Mouse (Mus musculus): Measurements from ENCODE around the gene Nkx1-2. TPM values are rescaled to one million over a fixed set of nuclear protein-coding genes. Genes with fewer than 3 reads are reported as not detected.

The Nkx1-2 gene
- polyA plus RNA-seq, 1 experiment from 2014 or later = not detected

DNA sequence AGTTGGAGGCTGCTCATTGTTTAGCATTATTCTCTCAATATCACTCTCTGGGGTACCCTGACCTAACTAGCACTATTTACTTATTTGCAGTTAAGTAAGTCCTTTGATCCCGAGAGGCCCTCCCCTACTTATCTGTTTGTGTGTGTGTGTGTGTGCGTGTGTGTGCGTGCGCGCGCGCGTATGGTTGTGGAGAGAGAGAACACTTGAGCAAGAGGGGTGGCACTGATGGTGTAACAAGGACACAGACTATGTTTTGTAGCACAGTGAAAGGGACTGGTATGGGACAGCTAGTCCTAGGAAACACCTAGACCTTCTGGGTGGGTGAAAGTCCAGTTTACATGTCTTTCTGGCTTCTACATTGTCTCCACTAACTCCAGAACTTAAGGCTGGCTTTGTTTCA is 12.1 kb upstream of the Nkx1-2 start:
- DNase-seq (ENCODE audit: low spot score) = no peak
- H3K9ac ChIP-seq (ENCODE audit: low read depth, low read length) = no peak overlapping the region
- no peak for ATAC-seq (replicated peaks; ENCODE audit: low FRiP score)
- no peak overlapping the region for H3K27ac ChIP-seq (ENCODE audit: low read depth, low read length)
- 92% methylated on average over 8 of the region's 8 CpGs for WGBS
- peaks cover under 1% of the 10 kb centered on the region; the same call in 1 of the 2 replicates for H3K27me3 ChIP-seq (replicated peaks; ENCODE audit: control insufficient read depth, insufficient read depth, low read length)
- no peak overlapping the region for H3K4me3 ChIP-seq (ENCODE audit: low read depth, low read length)
- peaks cover 9% of the 10 kb centered on the region for H3K4me1 ChIP-seq (replicated peaks; ENCODE audit: control insufficient read depth, insufficient read depth, low read length)
- H3K4me2 ChIP-seq = peak overlapping the region; percentile 73
- no peaks in the 10 kb centered on the region; the same call in 1 of the 2 replicates for H3K36me3 ChIP-seq (ENCODE audit: control insufficient read depth, insufficient read depth, low read length)
- H3K9me3 ChIP-seq (ENCODE audit: control insufficient read depth, low read length) = no peaks in the 10 kb centered on the region

DNA sequence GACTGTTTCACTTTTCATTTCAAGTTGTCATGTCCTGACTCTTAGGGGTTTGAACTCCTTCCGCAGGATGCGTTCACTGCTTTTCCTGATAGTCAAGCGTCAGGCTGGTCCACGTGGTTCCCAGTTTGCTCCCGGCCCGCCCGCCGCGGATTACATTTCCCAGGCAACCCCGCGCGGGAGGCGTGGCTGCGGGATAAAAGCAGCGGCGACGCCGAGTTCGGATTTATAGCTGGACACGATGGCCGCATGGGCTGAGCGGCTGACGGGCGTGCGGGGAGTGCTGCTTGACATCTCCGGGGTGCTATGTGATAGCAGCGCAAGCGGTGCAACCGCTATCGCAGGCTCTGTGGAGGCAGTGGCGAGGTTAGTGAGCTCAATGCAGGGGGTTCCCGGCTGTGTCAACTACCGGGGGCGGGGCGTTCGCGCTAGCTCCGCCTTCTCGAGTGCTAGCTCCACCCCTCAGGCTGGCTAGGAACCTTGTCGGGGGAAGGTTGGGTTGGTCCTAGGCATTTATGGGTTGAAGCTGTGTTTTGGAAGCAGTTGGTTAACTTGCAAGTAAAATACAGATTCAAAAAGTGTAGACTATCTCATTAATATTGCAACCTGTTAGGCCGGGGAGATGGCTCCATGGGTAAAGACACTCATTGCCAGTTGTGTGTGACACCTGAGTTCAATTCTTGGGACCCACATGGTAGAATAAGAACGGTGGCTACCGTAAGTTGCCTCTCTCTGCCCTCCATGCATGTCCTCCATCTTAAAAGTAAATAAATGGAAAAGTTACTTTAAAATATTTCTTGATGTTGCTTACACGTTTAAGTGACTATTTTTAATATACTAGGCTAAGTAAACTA is 11.3 kb upstream of the Nkx1-2 start, which contains the start of gene Lhpp:
TSS of gene Lhpp (plus strand) at position 171 of the 851 bp plus-strand sequence.
- Histone ChIP-seq H3K9ac (ENCODE audit: low read depth, low read length) (peak within 1 kb of the TSS; percentile 65), H3K27me3 (replicated peaks; ENCODE audit: control insufficient read depth, insufficient read depth, low read length) (peaks cover 7% of the 10 kb centered on the region; the same call in 1 of the 2 replicates), H3K9me3 (ENCODE audit: control insufficient read depth, low read length) (no peaks in the 10 kb centered on the region), H3K4me3 (ENCODE audit: low read depth, low read length) (peak within 1 kb of the TSS; percentile 66), H3K36me3 (ENCODE audit: control insufficient read depth, insufficient read depth, low read length) (no peaks in the 10 kb centered on the region; the same call in 1 of the 2 replicates), H3K27ac (ENCODE audit: low read depth, low read length) (no peak within 1 kb of the TSS), H3K4me1 (replicated peaks; ENCODE audit: control insufficient read depth, insufficient read depth, low read length) (peaks cover 9% of the 10 kb centered on the region), H3K4me2 (peak within 1 kb of the TSS; percentile 73)
- peak; percentile 87 for DNase-seq (ENCODE audit: low spot score)
- peak; percentile 92 for ATAC-seq (replicated peaks; ENCODE audit: low FRiP score)
- WGBS = 6% methylated on average over 44 of the region's 44 CpGs

DNA sequence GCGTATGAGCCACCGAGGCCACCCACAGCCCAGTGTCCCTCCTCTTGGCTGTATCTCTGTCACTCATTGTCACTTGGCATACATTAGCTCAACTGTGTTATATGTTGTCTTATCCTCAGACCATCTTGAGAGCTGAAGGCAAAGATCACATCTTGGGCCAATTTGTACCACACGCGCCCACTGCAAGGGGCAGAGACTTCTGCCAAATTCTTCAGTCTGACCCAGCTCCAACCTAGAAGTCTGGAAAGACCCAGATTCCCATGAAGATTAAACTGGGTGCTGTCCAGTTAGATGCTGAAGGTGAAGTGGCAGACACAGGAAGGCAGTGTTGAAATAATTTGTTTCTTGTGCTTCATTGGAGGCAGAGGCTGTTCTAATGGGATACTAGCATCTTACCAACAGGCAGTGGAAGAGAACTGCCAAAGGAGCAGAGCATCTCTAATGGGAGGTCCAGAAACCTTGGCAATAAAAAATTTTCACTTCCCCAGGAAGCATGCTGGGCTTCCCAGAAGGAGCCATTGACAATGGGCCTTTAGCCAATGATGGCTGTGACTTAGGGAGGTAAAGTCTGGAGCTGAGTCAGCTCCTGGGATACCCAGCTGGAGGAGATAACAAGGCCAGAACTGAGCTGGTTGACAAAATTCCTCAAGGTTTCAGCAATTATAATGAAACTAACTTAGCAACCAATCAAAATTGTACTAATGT is 9.0 kb upstream of the Nkx1-2 start:
- no peak overlapping the region for H3K27ac ChIP-seq (ENCODE audit: low read depth, low read length)
- peaks cover 4% of the 10 kb centered on the region for H3K4me1 ChIP-seq (replicated peaks; ENCODE audit: control insufficient read depth, insufficient read depth, low read length)
- no peak overlapping the region for H3K4me2 ChIP-seq
- H3K9me3 ChIP-seq (ENCODE audit: control insufficient read depth, low read length) = no peaks in the 10 kb centered on the region
- 90% methylated on average over 4 of the region's 4 CpGs for WGBS
- H3K4me3 ChIP-seq (ENCODE audit: low read depth, low read length) = no peak overlapping the region
- no peak overlapping the region for H3K9ac ChIP-seq (ENCODE audit: low read depth, low read length)
- H3K36me3 ChIP-seq (ENCODE audit: control insufficient read depth, insufficient read depth, low read length) = no peaks in the 10 kb centered on the region
- peaks cover 20% of the 10 kb centered on the region for H3K27me3 ChIP-seq (replicated peaks; ENCODE audit: control insufficient read depth, insufficient read depth, low read length)
- DNase-seq (ENCODE audit: low spot score) (no peak), ATAC-seq (replicated peaks; ENCODE audit: low FRiP score) (no peak)

DNA sequence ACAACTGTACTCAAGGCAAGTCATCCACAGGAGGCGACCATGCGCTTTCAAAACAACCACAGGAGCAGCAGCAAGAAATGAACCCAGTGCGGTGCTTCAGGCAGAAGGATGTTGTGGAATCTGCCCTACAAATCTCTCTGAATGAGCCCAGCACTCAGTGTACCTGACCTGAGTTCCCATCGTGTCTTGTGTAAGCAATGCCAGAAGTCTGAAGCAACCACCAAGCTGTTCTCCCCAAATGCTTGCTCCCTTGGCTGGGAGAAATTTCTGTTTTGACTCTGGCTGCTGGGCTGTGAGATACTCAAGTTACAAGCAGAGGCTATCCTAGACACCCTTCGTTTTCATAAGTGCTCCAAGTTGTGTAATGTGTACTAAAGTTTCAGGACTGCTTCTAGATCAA is 6.3 kb upstream of the Nkx1-2 start:
- Histone ChIP-seq H3K4me2 (no peak overlapping the region), H3K27me3 (replicated peaks; ENCODE audit: control insufficient read depth, insufficient read depth, low read length) (peaks cover 47% of the 10 kb centered on the region), H3K4me1 (replicated peaks; ENCODE audit: control insufficient read depth, insufficient read depth, low read length) (peaks cover under 1% of the 10 kb centered on the region; the same call in 1 of the 2 replicates), H3K9me3 (ENCODE audit: control insufficient read depth, low read length) (no peaks in the 10 kb centered on the region), H3K36me3 (ENCODE audit: control insufficient read depth, insufficient read depth, low read length) (no peaks in the 10 kb centered on the region), H3K27ac (ENCODE audit: low read depth, low read length) (no peak overlapping the region), H3K9ac (ENCODE audit: low read depth, low read length) (no peak overlapping the region), H3K4me3 (ENCODE audit: low read depth, low read length) (no peak overlapping the region)
- 55% methylated on average over 5 of the region's 5 CpGs for WGBS
- ATAC-seq (replicated peaks; ENCODE audit: low FRiP score) = no peak
- DNase-seq (ENCODE audit: low spot score) = no peak

DNA sequence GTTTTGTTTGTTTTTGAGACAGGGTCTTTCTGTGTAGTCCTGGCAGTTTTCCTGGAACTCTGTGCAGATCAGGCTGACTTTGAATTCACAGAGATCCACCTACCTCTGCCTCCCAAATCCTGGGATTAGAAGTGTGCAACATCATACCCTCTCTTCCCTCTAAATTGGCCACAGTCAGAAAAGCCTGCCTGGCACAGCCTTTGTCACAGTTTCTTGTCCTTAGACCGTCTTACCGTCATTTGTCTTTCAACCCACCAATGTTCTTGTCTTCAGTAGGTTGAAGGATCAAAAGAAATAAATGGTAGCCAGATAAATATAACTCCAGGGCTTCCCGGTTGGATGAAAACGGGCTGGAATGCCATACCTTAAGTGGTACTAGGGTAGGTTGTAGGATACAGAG is 5.3 kb upstream of the Nkx1-2 start:
- no peak for DNase-seq (ENCODE audit: low spot score)
- no peaks in the 10 kb centered on the region for H3K9me3 ChIP-seq (ENCODE audit: control insufficient read depth, low read length)

DNA sequence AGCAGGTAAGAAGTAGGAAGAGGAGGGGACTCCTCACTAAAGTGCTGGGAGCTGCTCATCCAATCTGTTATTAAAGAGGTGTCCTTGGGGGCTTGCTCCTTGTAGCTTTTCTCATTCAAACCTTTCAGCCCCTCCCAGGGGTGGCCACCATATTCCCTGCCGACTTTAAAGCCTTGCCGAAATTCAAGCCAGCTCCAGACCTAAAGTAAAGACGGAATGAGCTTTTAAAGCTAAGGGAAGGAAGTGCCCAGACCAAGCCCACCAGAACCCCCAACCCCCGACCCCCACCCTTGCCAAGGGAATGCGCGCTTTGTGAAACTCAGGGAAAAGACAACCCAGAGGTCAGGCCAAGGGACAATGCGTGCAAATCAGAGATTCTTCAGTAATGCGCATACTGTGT is 1.5 kb upstream of the Nkx1-2 start:
- ATAC-seq (replicated peaks; ENCODE audit: low FRiP score) = no peak
- no peak overlapping the region for H3K9ac ChIP-seq (ENCODE audit: low read depth, low read length)
- H3K36me3 ChIP-seq (ENCODE audit: control insufficient read depth, insufficient read depth, low read length) = no peaks in the 10 kb centered on the region
- H3K4me2 ChIP-seq = no peak overlapping the region
- H3K27me3 ChIP-seq (replicated peaks; ENCODE audit: control insufficient read depth, insufficient read depth, low read length) = peaks cover 89% of the 10 kb centered on the region
- no peak overlapping the region for H3K4me3 ChIP-seq (ENCODE audit: low read depth, low read length)
- H3K4me1 ChIP-seq (replicated peaks; ENCODE audit: control insufficient read depth, insufficient read depth, low read length) = peaks cover 24% of the 10 kb centered on the region
- DNase-seq (ENCODE audit: low spot score) = no peak
- no peak overlapping the region for H3K27ac ChIP-seq (ENCODE audit: low read depth, low read length)
- 12% methylated on average over 8 of the region's 8 CpGs for WGBS
- H3K9me3 ChIP-seq (ENCODE audit: control insufficient read depth, low read length) = no peaks in the 10 kb centered on the region

More for the DNA sequence above, 5.3 kb upstream of the Nkx1-2 start:
- H3K36me3 ChIP-seq (ENCODE audit: control insufficient read depth, insufficient read depth, low read length) = no peaks in the 10 kb centered on the region
- H3K4me2 ChIP-seq = no peak overlapping the region
- no peak for ATAC-seq (replicated peaks; ENCODE audit: low FRiP score)
- peaks cover 1% of the 10 kb centered on the region; the same call in 1 of the 2 replicates for H3K4me1 ChIP-seq (replicated peaks; ENCODE audit: control insufficient read depth, insufficient read depth, low read length)
- no peak overlapping the region for H3K9ac ChIP-seq (ENCODE audit: low read depth, low read length)
- peaks cover 57% of the 10 kb centered on the region for H3K27me3 ChIP-seq (replicated peaks; ENCODE audit: control insufficient read depth, insufficient read depth, low read length)
- no peak overlapping the region for H3K4me3 ChIP-seq (ENCODE audit: low read depth, low read length)
- no peak overlapping the region for H3K27ac ChIP-seq (ENCODE audit: low read depth, low read length)
- WGBS = 90% methylated on average over 4 of the region's 4 CpGs

DNA sequence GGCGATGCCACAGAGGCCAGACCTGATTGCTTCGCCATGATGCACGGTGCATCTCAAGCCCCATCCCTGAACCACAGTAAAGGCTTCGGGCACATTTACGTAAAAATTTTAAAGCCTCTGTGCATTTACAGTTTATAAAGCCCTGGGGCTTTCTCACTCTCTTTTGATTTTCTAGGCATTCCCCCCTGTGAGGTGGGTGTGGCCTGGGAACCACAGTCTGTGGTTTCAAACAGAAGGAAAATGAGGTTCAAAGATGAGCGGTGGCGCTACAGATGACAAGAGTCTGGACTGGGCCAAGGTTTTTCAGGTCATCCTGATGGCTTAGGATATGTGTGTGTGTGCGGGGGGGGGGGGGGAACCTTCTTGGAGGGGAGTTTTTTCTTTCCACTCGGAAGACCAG is 589 bp upstream of the Nkx1-2 start:
- no peak for DNase-seq (ENCODE audit: low spot score)
- ATAC-seq (replicated peaks; ENCODE audit: low FRiP score) = no peak
- Histone ChIP-seq H3K9me3 (ENCODE audit: control insufficient read depth, low read length) (no peaks in the 10 kb centered on the region), H3K4me2 (peak overlapping the region; percentile 52), H3K4me1 (replicated peaks; ENCODE audit: control insufficient read depth, insufficient read depth, low read length) (peaks cover 24% of the 10 kb centered on the region), H3K36me3 (ENCODE audit: control insufficient read depth, insufficient read depth, low read length) (no peaks in the 10 kb centered on the region), H3K27ac (ENCODE audit: low read depth, low read length) (no peak overlapping the region), H3K4me3 (ENCODE audit: low read depth, low read length) (peak overlapping the region; percentile 30), H3K27me3 (replicated peaks; ENCODE audit: control insufficient read depth, insufficient read depth, low read length) (peaks cover 84% of the 10 kb centered on the region), H3K9ac (ENCODE audit: low read depth, low read length) (no peak overlapping the region)
- WGBS = 2% methylated on average over 9 of the region's 9 CpGs

DNA sequence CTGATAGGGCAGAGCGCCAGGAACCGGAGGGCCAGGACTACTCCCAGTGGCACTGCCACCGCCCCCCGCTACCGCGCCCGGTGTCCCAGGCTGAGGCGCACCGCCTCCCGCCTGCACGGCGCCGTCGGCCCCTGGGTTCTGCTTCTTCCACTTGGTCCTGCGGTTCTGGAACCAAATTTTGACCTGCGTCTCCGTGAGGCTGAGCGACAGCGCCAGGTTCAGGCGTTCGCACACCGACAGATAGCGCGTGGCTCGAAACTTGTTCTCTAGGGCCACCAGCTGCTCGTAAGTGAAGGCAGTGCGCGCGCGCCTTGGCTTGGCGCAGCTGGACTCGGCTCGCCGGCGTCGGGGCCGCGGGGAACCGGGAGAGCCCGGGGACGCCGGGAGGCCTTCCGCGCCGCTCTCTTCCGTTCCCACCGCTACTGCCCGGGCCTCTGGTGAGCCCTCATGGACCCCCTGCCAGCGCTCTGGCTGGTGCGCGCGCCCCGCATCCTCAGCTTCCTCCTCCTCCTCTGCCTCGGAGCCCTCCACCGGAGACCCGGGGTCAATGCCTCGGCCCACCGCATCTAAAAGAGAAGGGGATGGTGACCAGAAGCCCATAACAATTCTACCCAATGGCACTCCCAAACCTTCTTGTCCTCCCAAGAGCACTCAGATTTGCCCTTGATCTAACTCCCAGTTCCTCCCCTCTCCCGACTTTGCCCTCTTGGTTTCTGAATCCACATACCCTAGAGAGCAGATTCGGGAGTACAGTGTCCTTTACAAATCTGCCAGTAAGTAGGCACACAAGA is 2.0 kb downstream of the Nkx1-2 start:
- peak; percentile 67 for DNase-seq (ENCODE audit: low spot score)
- no peaks in the 10 kb centered on the region for H3K9me3 ChIP-seq (ENCODE audit: control insufficient read depth, low read length)
- peak overlapping the region; percentile 58 for H3K4me3 ChIP-seq (ENCODE audit: low read depth, low read length)
- H3K36me3 ChIP-seq (ENCODE audit: control insufficient read depth, insufficient read depth, low read length) = no peaks in the 10 kb centered on the region
- no peak overlapping the region for H3K27ac ChIP-seq (ENCODE audit: low read depth, low read length)
- H3K27me3 ChIP-seq (replicated peaks; ENCODE audit: control insufficient read depth, insufficient read depth, low read length) = peaks cover 67% of the 10 kb centered on the region
- H3K9ac ChIP-seq (ENCODE audit: low read depth, low read length) = peak overlapping the region; percentile 53; the same call in 1 of the 2 replicates
- peak overlapping the region; percentile 77 for H3K4me2 ChIP-seq
- WGBS = under 1% methylated on average over 59 of the region's 60 CpGs
- peak; percentile 56; the same call in 1 of the 2 replicates for ATAC-seq (replicated peaks; ENCODE audit: low FRiP score)
- peaks cover 30% of the 10 kb centered on the region for H3K4me1 ChIP-seq (replicated peaks; ENCODE audit: control insufficient read depth, insufficient read depth, low read length)

Measured in liver, embryonic 11.5 days (tissue).